Mouse (Mus musculus) adipocyte (in vitro differentiated cells): ENCODE results near the gene Arhgef19.
A peak's percentile ranks its signal among the peaks of the same experiment; 100 is the strongest.

ENCODE experiments used
- DNase-seq: peaks from one replicate; pipeline ENCODE4 v3.0.0-alpha.2; 2016; ENCODE audit warnings: low spot score

The Arhgef19 gene

DNA sequence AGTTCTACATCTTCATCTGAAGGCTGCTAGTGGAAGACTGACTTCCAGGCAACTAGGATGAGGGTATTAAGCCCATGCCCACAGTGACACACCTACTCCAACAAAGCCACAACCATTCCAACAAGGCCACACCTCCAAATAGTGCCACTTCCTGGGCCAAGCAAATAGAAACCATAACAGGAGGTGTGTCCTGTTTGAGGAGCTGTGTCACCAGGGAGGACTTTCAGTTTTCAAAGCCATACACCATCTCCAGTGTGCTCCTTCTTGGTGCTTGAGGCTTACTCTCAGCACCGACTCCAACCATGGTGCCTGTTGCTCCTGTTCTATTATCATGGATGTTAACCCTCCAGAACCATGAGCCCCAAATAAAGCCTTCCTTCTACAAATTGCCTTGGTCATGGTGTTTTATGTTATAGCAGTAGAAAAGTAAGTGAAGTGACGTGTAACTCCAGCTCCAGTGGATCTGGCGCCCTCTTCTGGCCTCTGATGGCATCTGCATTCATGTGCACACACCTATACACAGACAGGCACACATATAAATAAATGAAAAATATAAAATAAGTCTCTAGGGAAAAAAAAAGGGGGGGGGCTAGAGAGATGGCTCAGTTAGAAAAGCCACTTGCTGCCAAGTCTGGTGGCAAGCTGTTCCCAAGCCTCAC is 26.8 kb downstream of the Arhgef19 start:
- DNase-seq, result no peak

DNA sequence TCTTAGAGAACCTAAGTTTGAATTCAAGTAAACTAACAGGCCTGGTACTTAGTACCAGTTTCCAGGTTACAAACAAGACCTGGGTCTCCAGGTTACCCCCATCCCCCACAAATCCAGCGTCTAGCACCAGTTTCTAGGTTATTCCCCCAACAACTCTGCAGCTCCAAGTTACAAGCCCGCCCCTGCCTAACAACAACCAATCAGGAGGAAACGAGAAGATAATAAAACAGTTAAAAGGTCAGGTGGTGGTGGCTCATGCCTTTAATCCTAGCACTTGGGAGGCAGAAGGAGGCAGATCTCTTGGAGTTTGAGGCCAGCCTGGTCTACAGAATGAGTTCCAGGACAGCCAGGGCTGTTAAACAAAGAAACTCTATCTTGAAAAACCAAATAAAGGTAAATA is 28.0 kb downstream of the Arhgef19 start:
- no peak for DNase-seq

DNA sequence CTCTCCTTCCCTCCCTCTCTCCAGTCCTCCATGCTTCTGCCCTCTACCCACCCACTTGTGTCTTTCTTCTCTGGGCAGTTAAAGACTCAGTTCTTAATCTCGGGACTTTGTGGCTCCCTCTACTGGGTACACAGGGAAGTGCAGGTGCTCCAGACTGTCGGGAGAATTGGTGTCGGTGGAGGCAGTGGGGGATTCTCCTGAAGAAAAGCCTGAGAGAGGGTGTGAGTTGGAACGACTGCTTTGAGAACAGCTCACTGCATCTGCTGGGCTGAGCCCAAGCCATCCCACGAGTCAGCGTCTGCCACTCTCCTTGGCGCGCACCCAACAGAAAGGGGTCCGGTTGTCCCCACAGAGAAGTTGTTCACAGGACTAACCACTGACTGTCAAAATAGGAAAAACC is 28.5 kb downstream of the Arhgef19 start:
- peak; percentile 67 for DNase-seq

- no peak for DNase-seq
Measured at GRCm38 (mm10) chr4:141268350-141268749, 29.1 kb downstream of the Arhgef19 start.

DNA sequence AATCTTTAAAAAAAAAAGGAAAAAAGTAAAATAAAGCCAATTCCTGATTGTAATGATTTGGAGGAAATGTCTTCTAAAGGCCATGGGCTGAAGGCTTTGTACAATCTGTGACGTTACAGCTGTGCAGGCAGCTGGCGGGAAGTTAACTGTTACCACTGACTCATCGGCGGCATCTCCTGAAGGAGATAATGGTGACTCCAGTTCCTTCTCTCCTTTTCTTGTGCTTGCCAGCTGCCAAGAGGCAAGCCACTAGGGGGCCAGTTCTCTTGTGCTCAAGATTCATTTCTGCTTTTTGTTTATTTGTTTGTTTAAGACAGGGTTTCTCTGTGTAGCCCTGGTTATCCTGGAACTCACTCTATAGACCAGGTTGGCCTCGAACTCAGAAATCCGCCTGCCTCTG is 29.8 kb downstream of the Arhgef19 start:
- DNase-seq, result no peak

- DNase-seq, result no peak
Measured at GRCm38 (mm10) chr4:141270201-141270940, 31.1 kb downstream of the Arhgef19 start.

GRCm38 (mm10) chr4:141271228-141271627 is 31.9 kb downstream of the Arhgef19 start:
- DNase-seq, result no peak

DNA sequence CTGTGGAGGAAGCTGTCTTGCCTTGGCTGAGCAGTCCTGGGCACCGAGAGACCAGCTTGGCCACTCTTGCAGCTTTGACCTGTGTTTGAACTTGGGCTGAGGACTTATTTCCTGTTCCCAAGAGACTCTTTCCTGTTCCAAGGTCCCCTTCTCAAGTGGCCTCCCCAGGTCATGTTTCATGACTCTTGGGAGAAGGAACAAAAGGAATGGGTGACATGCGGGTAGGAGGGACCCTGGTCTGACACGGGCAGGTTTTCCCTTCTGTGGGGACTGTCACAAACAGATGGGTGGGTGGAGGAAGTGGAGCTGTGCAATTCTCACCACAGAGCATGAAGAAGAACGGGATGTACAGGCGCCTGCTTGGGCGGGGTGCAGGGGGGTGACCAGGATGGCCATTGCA is 32.4 kb downstream of the Arhgef19 start:
- no peak for DNase-seq

DNA sequence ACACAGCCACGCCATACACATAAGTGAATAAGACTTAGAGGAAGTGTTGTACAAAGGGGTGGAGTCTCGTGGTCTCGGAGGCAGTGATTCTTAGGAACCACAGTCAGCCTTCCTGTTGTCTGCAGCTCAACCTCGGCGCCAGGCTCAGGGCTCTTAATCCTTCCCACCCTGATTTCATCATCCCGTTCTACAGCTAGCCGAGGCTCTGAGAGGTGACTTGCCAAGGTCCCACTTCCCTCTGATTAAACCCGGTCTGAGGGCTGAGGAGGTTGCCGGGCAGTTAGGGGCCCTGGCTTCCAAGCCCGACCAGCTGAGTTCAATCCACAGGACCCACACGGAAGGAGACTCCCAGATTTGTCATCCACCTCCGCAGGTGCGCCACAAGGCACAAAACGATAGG is 33.6 kb downstream of the Arhgef19 start:
- no peak for DNase-seq

DNA sequence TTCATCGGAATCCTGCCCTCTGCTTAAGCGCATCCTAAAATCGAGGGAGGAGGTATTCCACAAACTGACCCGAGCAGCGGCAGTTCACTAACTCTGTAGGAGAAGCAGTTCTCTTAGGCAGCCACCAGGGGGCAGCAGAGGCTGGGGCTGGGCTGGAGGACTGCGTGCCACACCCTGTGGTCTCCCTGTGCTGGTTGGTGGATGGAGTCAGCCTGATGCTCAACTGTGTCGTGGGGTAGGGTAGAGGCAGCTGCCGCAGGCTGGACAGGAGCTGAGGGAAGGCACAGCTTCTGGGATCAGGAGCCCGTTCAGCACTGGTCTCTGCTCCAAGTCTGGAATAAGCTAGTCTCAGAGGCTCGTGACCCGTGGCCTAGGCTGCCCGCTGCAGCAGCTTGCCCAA is 34.0 kb downstream of the Arhgef19 start:
- DNase-seq, result peak; percentile 80

DNA sequence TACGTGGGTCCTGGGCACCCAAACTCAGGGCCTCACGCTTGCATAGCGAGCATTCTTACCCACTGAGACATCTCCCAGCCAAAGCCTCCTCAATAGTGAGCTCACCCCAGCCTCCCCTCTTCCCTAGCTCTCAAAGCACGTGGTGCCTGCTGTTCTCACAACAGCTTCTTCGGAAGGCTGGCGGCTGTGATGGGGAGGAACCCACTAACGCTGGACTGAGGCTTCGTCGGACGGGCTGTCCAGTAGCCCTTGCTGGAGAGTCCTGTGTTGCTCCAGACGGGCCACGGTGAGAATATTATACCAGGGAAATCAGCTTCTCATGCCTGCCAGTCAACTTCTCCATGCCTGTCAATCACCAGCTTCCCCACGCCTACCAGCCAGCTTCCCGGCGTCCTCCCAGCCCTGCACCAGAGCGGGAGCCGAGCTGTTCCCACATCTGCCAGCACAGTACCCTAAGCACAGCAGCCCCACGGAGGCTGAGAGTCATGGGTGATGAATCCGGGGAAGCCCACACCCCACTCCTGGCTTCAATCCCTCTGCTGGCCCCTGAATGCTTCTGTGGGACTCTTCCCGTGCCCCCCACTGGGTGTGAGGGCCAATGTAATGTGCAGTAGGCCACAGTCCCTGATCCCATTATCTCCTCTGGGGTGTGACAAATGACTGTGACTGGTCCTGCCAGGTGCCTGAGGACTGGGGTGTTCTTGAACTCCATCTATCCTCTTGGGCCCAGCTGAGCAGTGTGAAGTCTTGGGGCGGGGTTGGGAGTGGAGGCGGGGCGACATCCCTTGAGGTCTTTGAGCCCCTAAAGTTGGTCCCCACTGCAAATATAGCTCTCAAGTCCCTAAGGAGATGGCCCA is 35.4 kb downstream of the Arhgef19 start:
- no peak for DNase-seq

- DNase-seq, result no peak
Measured at GRCm38 (mm10) chr4:141277157-141277556, 37.9 kb downstream of the Arhgef19 start.

GRCm38 (mm10) chr4:141278154-141278553 is 38.9 kb downstream of the Arhgef19 start:
- peak; percentile 82 for DNase-seq

GRCm38 (mm10) chr4:141279327-141279726 is 40.0 kb downstream of the Arhgef19 start:
- no peak for DNase-seq

DNA sequence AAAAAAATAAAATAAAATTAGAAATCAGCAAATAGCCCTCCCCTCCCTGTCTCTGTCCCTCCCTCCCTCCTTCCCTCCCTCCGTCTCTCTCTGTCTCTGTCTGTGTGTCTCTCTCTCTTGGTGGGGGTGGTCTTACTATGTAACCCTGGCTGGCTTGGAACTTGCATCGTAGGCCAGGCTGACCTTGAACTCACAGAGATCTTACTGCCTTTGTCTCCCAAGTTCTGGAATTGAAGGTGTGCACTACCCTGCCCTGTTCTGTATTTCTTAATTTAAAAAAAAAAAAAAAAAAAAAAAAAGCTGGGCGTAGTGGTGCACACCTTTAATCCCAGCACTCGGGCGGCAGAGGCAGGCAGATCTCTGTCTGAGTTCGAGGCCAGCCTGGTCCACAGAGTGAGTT is 40.5 kb downstream of the Arhgef19 start:
- DNase-seq, result no peak

DNA sequence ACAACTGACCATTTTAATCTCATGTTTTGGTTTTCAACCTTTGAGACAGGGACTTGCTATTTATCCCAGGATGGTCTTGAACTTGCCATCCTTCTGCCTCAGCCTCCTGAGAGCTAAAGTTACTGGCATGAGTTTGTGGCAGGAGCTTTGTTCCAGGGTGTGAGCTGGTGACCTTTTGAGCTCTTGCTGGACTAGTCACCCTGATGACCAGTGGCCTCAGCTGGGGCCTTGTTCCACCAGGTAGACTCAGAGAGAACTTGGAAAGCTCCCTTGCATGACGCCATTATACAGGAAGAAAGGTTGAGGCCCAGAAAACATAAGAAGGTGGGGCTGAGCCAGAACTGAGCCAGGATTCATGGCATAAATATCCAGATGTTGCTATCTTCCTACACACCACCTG is 41.2 kb downstream of the Arhgef19 start:
- DNase-seq, result no peak

DNA sequence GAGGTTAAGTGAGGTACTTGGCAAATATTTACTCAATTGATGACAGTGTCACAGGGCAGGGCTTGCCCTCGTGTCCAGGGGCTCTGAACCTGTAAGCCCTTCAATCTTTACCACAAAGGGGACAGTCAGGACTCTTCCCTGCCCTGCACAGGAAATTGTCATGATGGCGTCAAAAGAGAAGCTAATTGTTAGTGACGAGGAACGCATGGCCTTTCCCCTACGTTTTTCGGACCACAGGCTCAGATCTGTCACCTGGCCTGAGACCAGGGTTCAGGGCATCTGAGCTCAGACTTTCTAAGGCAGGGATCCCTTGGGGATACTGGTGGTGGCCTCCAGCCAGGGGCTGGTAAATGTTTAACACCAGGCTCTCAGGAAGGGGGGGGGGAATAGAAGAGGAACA is 41.9 kb downstream of the Arhgef19 start:
- DNase-seq, result no peak

- DNase-seq, result no peak
Measured at GRCm38 (mm10) chr4:141281578-141281977, 42.3 kb downstream of the Arhgef19 start.

- no peak for DNase-seq
Measured at GRCm38 (mm10) chr4:141282087-141282486, 42.8 kb downstream of the Arhgef19 start.

DNA sequence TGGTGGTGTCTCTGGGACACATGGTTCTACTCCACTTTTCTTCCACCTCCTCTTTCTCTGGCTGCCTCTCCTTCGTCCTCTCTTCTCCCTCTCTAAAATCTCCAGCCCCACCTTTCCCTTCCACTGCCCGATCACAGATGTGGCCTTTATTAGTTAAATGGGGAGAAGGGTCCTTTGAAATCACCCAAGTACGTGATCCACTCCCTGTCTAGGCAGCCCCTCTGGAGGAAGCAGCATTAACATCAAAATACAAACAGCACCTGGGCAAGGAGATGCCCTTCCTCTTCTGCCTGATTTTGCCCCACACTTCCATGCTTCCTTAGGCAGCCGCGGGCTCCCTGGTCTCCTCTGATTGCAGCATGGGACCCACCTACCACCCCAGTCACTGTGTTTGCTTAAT is 43.3 kb downstream of the Arhgef19 start:
- DNase-seq, result no peak

DNA sequence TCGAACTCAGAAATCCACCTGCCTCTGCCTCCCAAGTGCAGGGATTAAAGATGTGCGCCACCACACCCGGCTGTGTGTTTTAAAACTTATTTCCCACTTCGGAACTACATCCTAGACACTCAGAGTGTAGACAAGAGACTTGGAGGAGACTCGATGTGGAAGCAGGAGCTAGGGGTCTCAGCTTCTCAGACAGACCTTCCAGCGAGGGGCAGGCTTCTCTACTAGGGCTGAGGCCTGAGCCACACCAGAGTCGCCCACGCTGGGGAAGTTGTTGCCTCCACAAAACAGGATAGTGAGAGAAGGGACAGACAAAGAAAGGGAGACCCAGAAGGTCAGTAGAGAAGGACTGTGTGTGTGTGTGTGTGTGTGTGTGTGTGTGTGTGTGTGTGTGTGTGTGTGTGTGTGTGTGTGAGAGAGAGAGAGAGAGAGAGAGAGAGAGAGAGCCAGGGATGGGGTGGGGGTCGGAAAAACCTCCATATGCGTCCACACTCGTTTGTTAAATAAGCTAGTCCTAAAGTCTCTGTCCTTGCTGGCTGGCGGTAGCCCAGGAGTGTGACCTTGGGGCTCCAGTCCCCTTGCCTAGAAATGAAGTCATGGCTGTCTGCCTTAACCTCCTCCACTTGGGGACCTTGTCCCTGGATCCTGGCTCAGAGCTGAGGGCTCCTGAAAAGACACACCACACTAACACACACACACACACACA is 44.0 kb downstream of the Arhgef19 start:
- DNase-seq, result no peak

- no peak for DNase-seq
Measured at GRCm38 (mm10) chr4:141283879-141284411, 44.6 kb downstream of the Arhgef19 start.
